Mouse (Mus musculus) brain, embryonic 14.5 days (tissue): ENCODE measurements around the gene 4930579F01Rik.

Source experiments
- CTCF ChIP-seq: fragments of 200-500 bp; IDR thresholded peaks from 2 replicates; pipeline ENCODE4 v1.5.1; 2012; ENCODE audit warnings: inconsistent platforms, mild to moderate bottlenecking, moderate library complexity, borderline replicate concordance; ENCODE audit not compliant: insufficient read depth, insufficient read length; ENCODE audit errors: extremely low read depth
- POLR2A ChIP-seq: fragments of 200-500 bp; IDR thresholded peaks from 2 replicates; pipeline ENCODE4 v1.6.1; 2012; ENCODE audit warnings: mild to moderate bottlenecking, inconsistent platforms, borderline replicate concordance; ENCODE audit not compliant: poor library complexity, insufficient read depth, insufficient read length, severe bottlenecking; ENCODE audit errors: extremely low read depth

- TF ChIP-seq POLR2A (no peak), CTCF (no peak)
These were observed 31.7 kb upstream of the 4930579F01Rik start for GRCm38 (mm10) chr3:138225331-138225730.
